Comparison of ENCODE assay signal across 18 mouse cellular contexts in the genomic region with DNA sequence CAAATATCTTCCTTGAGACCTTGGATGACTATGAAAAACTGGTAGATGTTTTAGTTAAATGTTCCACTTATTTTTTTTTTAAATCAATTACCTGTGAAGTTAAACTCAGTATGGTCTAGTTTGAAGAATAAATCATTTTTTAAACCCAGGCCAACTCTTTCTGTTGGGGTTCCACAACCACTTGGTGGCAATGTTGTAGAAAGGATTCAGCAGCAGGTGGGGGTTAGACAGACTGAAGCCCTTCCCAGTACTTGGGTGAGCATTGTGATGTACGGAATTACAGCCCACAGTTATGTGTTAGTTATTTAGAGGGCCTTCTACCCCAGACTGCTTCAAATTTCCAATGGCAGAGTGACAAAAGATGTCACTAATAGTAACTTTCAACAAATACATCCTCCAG.
DNase-seq lines count a peak whose midpoint lies in the region; ATAC-seq and TF ChIP-seq lines count a peak whose summit lies in the region.
"Had no signal": no experiment of that assay in that cellular context is flagged by ENCODE, and none has a peak within 500 bp of the region (broad histone marks: within the 10 kb centered on the region; RNA-seq: fewer than 3 reads in every experiment).

No protein-coding gene starts in this region.

- intact Hi-C loops in left cerebral cortex, postnatal 36 days (cut with DNase I): no loop called here

- peak; percentile 5 to 9 for DNase-seq in cerebellum, postnatal 14 days
- DNase-seq in cerebellum, adult 9-11 months: no peak
- peak; percentile 17 for DNase-seq in midbrain, postnatal 0 days (ENCODE audit: low spot score)
- DNase-seq in stomach, postnatal 0 days (ENCODE audit: low spot score): no peak
- DNase-seq in left cerebral cortex, postnatal 36 days (ENCODE audit: low spot score in 2 of 2): no peak
- DNase-seq: adrenal gland, postnatal 36 days; kidney, postnatal 10 days; thymus, postnatal 14 days had no signal

- H3K9ac ChIP-seq in intestine, postnatal 0 days (ENCODE audit: low read depth, low read length): no peak overlapping the region
- H3K9ac ChIP-seq in intestine, embryonic 16.5 days (ENCODE audit: low read depth, low read length): no peak overlapping the region
- H3K9ac ChIP-seq in midbrain, postnatal 0 days (replicated peaks; ENCODE audit: low read length, poor library complexity, severe bottlenecking): no peak overlapping the region
- no peak overlapping the region for H3K9ac ChIP-seq in midbrain, embryonic 15.5 days
- no peak overlapping the region for H3K9ac ChIP-seq in stomach, postnatal 0 days (ENCODE audit: low read length)
- H3K9ac ChIP-seq: limb, embryonic 12.5 days; midbrain, embryonic 12.5 days; stomach, embryonic 15.5 days had no signal

- TF ChIP-seq EP300 in stomach, postnatal 0 days (optimal IDR thresholded peaks at IDR 0.05): no peak

- no peak for ATAC-seq in intestine, postnatal 0 days
- ATAC-seq in intestine, embryonic 16.5 days: no peak
- ATAC-seq in midbrain, postnatal 0 days (ENCODE audit: low FRiP score): no peak
- ATAC-seq in midbrain, embryonic 15.5 days (replicated peaks): no peak
- ATAC-seq in stomach, postnatal 0 days (ENCODE audit: low FRiP score, low TSS enrichment): no peak

- no peaks in the 10 kb centered on the region for H3K27me3 ChIP-seq in intestine, postnatal 0 days (replicated peaks; ENCODE audit: control insufficient read depth, insufficient read depth, low read length)
- no peaks in the 10 kb centered on the region for H3K27me3 ChIP-seq in intestine, embryonic 16.5 days (replicated peaks; ENCODE audit: control insufficient read depth, insufficient read depth, low read length)
- H3K27me3 ChIP-seq in midbrain, postnatal 0 days (ENCODE audit: insufficient read depth, low read length): no peaks in the 10 kb centered on the region
- no peaks in the 10 kb centered on the region for H3K27me3 ChIP-seq in midbrain, embryonic 15.5 days (replicated peaks)
- no peaks in the 10 kb centered on the region for H3K27me3 ChIP-seq in stomach, postnatal 0 days (ENCODE audit: control insufficient read depth, insufficient read depth, low read length)
- H3K27me3 ChIP-seq: CH12.LX; limb, embryonic 12.5 days; midbrain, embryonic 12.5 days; stomach, embryonic 15.5 days had no signal

- TF ChIP-seq CTCF in intestine, postnatal 0 days (IDR thresholded peaks at IDR 0.05; ENCODE audit: low read depth): peak; percentile 26
- TF ChIP-seq CTCF in midbrain, postnatal 0 days (IDR thresholded peaks at IDR 0.05): peak; percentile 46
- peak; percentile 53 for TF ChIP-seq CTCF in stomach, postnatal 0 days (IDR thresholded peaks at IDR 0.05; ENCODE audit: low read depth)

- no peak overlapping the region for H3K4me2 ChIP-seq in intestine, postnatal 0 days (replicated peaks; ENCODE audit: low read depth)
- no peak overlapping the region for H3K4me2 ChIP-seq in intestine, embryonic 16.5 days (ENCODE audit: low read depth, low read length)
- H3K4me2 ChIP-seq in midbrain, postnatal 0 days (ENCODE audit: low read depth, low read length, poor library complexity, severe bottlenecking): no peak overlapping the region
- no peak overlapping the region for H3K4me2 ChIP-seq in midbrain, embryonic 15.5 days
- H3K4me2 ChIP-seq in stomach, postnatal 0 days (replicated peaks; ENCODE audit: low read depth): no peak overlapping the region
- H3K4me2 ChIP-seq: limb, embryonic 12.5 days; midbrain, embryonic 12.5 days; stomach, embryonic 15.5 days had no signal

- no peak overlapping the region for H3K27ac ChIP-seq in intestine, postnatal 0 days (ENCODE audit: low read depth, low read length)
- H3K27ac ChIP-seq in intestine, embryonic 16.5 days (ENCODE audit: low read length): no peak overlapping the region
- H3K27ac ChIP-seq in midbrain, postnatal 0 days (ENCODE audit: low read depth, low read length): no peak overlapping the region
- H3K27ac ChIP-seq in midbrain, embryonic 15.5 days: no peak overlapping the region
- H3K27ac ChIP-seq in stomach, postnatal 0 days (replicated peaks): no peak overlapping the region
- H3K27ac ChIP-seq: hindbrain, embryonic 10.5 days; limb, embryonic 12.5 days; macrophage; midbrain, embryonic 12.5 days; stomach, embryonic 15.5 days had no signal

- 38% methylated on average over 1 of the region's 1 CpGs for whole genome bisulfite sequencing in intestine, postnatal 0 days
- 32% methylated on average over 1 of the region's 1 CpGs for WGBS in intestine, embryonic 16.5 days
- WGBS in midbrain, postnatal 0 days: 41% methylated on average over 1 of the region's 1 CpGs
- 39% methylated on average over 1 of the region's 1 CpGs for whole genome bisulfite sequencing in midbrain, embryonic 15.5 days
- WGBS in stomach, postnatal 0 days: 28% methylated on average over 1 of the region's 1 CpGs

- H3K36me3 ChIP-seq in intestine, postnatal 0 days (ENCODE audit: control insufficient read depth, insufficient read depth): no peaks in the 10 kb centered on the region
- no peaks in the 10 kb centered on the region for H3K36me3 ChIP-seq in intestine, embryonic 16.5 days (ENCODE audit: control insufficient read depth, insufficient read depth, low read length)
- H3K36me3 ChIP-seq in midbrain, postnatal 0 days (ENCODE audit: insufficient read depth, low read length): no peaks in the 10 kb centered on the region
- H3K36me3 ChIP-seq in midbrain, embryonic 15.5 days (replicated peaks): no peaks in the 10 kb centered on the region
- no peaks in the 10 kb centered on the region for H3K36me3 ChIP-seq in stomach, postnatal 0 days (ENCODE audit: control insufficient read depth, insufficient read depth, low read length)
- H3K36me3 ChIP-seq: hindbrain, embryonic 10.5 days; limb, embryonic 12.5 days; midbrain, embryonic 12.5 days; stomach, embryonic 15.5 days had no signal

- no peak overlapping the region for H3K4me3 ChIP-seq in intestine, postnatal 0 days (ENCODE audit: low read depth, low read length)
- H3K4me3 ChIP-seq in intestine, embryonic 16.5 days (ENCODE audit: low read length): no peak overlapping the region
- no peak overlapping the region for H3K4me3 ChIP-seq in midbrain, postnatal 0 days (ENCODE audit: low read depth, low read length)
- H3K4me3 ChIP-seq in midbrain, embryonic 15.5 days: no peak overlapping the region
- no peak overlapping the region for H3K4me3 ChIP-seq in stomach, postnatal 0 days (ENCODE audit: low read depth, low read length)
- H3K4me3 ChIP-seq: erythroblast, embryonic 14.5 days; hindbrain, embryonic 10.5 days; limb, embryonic 12.5 days; midbrain, embryonic 12.5 days; stomach, embryonic 15.5 days had no signal

- no peaks in the 10 kb centered on the region for H3K4me1 ChIP-seq in intestine, postnatal 0 days (replicated peaks; ENCODE audit: control insufficient read depth, insufficient read depth, low read length)
- no peaks in the 10 kb centered on the region for H3K4me1 ChIP-seq in intestine, embryonic 16.5 days (ENCODE audit: control insufficient read depth, insufficient read depth, low read length)
- H3K4me1 ChIP-seq in midbrain, postnatal 0 days (ENCODE audit: insufficient read depth, low read length): no peaks in the 10 kb centered on the region
- H3K4me1 ChIP-seq in midbrain, embryonic 15.5 days: no peaks in the 10 kb centered on the region
- H3K4me1 ChIP-seq in stomach, postnatal 0 days (replicated peaks; ENCODE audit: control insufficient read depth, insufficient read depth): no peaks in the 10 kb centered on the region
- H3K4me1 ChIP-seq: hindbrain, embryonic 10.5 days; midbrain, embryonic 12.5 days; stomach, embryonic 15.5 days had no signal

- H3K9me3 ChIP-seq in intestine, postnatal 0 days (ENCODE audit: control insufficient read depth): no peaks in the 10 kb centered on the region
- no peaks in the 10 kb centered on the region for H3K9me3 ChIP-seq in intestine, embryonic 16.5 days (ENCODE audit: control insufficient read depth, low read length)
- no peaks in the 10 kb centered on the region for H3K9me3 ChIP-seq in midbrain, postnatal 0 days (ENCODE audit: low read length)
- H3K9me3 ChIP-seq in midbrain, embryonic 15.5 days: no peaks in the 10 kb centered on the region
- no peaks in the 10 kb centered on the region for H3K9me3 ChIP-seq in stomach, postnatal 0 days (ENCODE audit: control insufficient read depth, low read length)
- H3K9me3 ChIP-seq: hindbrain, embryonic 10.5 days; limb, embryonic 12.5 days; midbrain, embryonic 12.5 days; stomach, embryonic 15.5 days had no signal

Comparison
In these comparisons a context has a peak if more than half of its experiments do, and no peak if none do; other contexts are left out.
1. DNase-seq: peak in cerebellum, postnatal 14 days (2 of 2) and midbrain, postnatal 0 days (single experiment); none in cerebellum, adult 9-11 months (single experiment), stomach, postnatal 0 days (single experiment) and left cerebral cortex, postnatal 36 days (0 of 2).
2. Peak in every context shown above with its lines, with median percentiles within 50 percentile points of each other: CTCF ChIP-seq.